Mouse (Mus musculus) thymus, postnatal 0 days (tissue): ENCODE measurements around the gene Steap3. TPM values are rescaled to one million over a fixed set of nuclear protein-coding genes. Genes with fewer than 3 reads are reported as not detected.
A peak's percentile ranks its signal among the peaks of the same experiment; 100 is the strongest.

Experiments
- DNase-seq: peaks from one replicate; pipeline ENCODE4 v3.0.0-alpha.2; 2015; ENCODE audit warnings: low spot score
- polyA plus RNA-seq: library from polyadenylated mRNA; unstranded; fragments of >200 nt; fragmentation: Nextera tagmentation; extraction: Ambion mirVana; gene quantifications from 2 replicates; pipeline ENCODE4 v1.2.1, GENCODE M21; 2015

Steap3 gene
- polyA plus RNA-seq, 1 experiment from 2014 or later: 4.7 TPM

DNA sequence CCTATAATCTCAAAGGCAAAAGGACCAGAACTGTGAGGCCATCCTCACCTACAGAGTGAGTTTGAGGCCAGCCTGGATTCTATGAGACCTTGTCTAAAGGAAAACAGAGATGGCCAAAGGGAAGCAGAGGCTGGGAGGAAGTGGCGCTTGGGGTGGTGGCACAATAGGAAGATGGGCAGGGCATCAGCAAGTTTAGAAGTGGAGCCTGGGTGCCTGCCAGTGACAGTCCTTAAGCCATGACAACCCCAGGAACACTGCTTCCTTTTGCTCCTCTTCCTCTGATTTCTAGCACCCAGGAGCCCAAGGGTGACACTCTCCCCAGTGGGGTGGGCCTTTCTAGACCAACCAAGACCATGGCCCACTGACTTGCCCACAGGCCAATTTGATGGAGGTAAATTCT, 21.3 kb downstream of the Steap3 start:
- DNase-seq: no peak

- DNase-seq: no peak
These were observed 21.9 kb downstream of the Steap3 start for GRCm38 (mm10) chr1:120250586-120250985.

DNA sequence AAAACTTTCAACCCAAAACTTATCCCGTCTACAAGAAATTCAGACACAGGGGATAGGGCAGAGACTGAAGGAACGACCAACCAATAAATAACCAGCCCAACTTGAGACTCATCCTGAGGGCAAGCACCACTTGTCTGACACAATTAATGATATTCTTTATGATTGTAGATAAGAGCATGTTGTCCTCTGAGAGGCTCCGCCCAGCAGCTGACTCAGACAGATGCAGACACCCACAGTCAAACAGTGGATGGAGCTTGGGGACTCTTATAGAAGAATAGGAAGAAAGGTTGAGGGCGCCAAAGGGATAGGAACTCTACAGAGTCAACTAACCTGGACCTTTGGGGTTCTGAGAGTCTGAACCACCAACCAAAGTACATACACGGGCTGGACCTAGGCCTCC, 22.7 kb downstream of the Steap3 start:
- no peak for DNase-seq

DNA sequence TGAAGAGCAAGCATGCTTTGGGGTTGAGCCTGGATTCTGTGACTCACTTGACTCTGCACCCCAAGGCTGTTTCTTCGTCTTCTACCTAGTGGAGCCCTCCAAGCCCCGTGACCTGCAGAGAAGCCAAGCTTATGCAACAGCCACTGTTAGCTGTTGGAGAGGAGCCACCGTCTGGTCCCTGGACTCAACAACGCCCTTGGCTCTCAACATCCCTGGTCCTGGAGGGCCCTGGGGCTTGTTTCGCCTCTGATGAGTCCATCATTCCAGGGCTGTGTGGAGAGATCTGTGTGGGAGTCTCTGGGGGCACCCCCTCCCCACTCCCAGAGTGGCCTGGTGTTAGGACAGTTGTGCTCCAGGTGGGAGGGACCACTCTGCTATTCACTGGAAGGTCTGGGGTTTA, 24.3 kb downstream of the Steap3 start:
- no peak for DNase-seq

DNA sequence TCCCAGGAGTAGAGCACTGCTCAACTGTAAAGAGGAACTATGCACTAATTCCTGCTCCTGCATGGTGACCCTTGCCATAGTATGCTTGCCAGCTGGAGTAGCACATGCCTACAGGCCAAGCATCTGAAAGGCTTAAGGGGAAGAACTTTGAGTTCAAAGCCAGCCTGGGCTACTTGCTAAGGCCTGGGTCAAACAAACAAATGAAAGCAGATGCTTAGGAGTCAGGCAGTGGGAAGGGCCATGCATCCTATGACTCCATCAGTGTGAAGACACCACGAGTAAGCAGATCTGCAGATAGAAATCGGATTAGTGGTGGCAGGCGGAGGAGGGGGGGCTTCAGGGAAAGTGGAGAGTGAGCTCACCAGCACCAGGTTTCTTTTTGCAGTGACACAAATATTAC, 25.2 kb downstream of the Steap3 start:
- no peak for DNase-seq

DNA sequence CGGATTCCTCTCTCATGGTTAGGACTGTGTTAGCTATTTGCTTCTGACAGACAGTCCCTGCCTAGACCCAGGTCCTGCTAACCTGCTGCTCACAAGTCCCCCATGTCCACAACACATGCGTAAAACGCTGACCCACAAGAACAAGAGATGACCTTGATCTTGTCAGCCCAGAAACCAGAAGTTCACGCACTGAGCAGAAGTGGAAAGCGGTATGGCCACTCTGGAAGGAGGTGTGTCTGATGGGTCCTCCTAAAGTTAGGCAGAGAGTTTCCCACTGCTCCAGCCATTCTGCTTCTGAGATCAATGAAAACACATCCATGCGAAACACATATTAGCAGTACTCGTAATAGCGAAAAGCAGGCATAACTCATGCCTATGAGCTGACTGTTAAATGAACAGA, 25.6 kb downstream of the Steap3 start:
- DNase-seq: no peak

DNA sequence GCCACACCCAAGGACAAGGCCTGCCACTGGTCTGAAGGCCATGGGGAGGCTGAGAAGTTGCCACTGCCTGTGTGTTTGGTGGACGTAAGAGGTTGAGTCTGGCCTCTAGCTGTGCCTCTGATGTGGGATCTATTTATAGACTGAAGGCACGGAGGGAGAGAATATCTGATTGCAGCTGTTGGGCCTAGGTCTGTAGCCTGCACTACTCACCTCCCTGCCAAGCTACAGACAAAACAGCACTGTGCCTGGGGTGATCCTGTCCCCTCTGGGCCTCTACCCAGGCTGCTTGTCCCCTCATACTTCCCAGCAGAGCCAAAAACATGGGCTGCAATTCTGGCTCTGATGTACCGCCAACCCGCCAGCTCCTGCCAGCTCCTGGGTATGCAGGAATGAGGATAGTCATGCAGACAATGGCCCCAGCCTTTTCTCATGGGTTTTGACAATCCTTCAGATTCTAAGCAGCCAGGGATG, 26.8 kb downstream of the Steap3 start:
- peak; percentile 17 for DNase-seq

DNA sequence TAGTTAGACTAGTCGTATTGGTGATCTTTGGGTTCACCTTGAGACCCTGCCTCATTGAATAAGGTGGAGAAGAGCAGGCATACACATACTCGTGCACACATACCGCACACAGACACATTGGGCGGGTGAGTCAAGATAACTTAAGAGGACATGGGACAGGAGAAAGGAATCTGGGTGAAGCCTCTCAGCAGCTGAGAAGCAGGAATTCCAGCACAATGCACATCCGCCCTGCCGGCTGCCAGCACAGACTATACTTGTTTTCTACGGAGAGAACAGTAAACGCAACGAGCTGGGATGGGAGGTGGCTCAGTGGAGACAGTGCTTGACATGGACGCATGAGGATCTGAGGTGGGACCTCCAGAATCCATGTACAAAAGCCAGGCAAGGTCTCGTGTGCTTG, 27.9 kb downstream of the Steap3 start:
- DNase-seq: no peak

DNA sequence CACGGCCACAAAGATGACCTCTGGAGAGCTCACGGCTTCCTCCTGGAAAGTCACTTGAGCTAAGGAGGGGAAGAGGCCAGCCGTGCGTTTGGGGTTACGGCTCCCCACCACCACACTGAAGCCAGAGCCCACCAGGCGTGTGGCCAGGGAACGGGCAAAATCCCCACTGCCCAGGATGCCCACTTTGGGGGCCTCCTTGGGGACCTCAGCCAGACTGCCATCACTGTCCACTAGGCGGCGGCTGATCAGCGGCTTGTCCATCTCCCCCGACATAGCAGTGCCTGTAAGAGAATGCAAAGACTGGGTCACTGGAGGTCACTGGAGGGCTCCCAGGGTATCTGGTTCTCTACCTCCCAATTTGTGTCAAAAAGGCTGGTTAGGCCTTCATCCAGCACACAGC, 28.5 kb downstream of the Steap3 start:
- no peak for DNase-seq

DNA sequence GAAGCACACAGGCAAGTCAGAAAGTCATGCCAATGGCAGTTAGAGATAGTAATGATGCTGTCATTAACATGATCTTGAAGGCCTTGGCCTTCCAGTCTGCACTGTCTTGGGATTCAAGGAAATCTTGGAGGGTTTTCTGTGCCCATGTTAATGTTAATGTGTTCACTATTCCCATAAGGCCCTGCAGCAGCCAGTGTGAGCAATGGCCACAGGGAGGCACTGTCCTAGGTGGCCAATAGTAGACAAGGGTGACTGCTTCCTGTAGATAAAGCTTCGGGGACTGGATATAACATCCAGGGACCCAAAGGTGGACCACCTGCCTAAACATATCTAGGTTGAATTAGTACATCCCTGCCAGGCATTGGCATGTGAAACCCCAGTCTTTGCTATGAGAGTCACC, 35.4 kb downstream of the Steap3 start:
- DNase-seq: no peak

GRCm38 (mm10) chr1:120236424-120236823, 36.1 kb downstream of the Steap3 start:
- no peak for DNase-seq

GRCm38 (mm10) chr1:120235631-120236215, 36.8 kb downstream of the Steap3 start:
- DNase-seq: no peak

DNA sequence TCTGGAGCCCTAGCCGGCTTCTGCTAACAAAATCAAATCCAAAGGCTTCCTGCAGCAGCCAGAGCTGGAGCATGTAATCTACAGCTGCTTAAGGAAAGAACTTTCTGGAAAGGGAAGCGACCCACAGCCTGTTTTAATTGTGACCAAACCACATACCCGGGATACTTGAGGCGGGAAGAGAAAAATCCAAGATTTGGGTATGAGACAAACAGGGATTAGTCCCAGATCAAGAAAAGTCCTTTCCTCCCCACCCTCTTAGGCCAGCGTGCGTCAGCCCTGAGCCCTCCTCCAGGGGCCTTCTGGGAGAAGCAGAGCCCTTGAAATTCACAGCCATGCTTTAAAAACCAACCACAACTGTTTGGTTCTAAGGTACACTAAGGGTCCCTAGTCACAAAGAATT, 40.3 kb downstream of the Steap3 start:
- DNase-seq: no peak

GRCm38 (mm10) chr1:120231334-120231733, 41.2 kb downstream of the Steap3 start:
- no peak for DNase-seq

DNA sequence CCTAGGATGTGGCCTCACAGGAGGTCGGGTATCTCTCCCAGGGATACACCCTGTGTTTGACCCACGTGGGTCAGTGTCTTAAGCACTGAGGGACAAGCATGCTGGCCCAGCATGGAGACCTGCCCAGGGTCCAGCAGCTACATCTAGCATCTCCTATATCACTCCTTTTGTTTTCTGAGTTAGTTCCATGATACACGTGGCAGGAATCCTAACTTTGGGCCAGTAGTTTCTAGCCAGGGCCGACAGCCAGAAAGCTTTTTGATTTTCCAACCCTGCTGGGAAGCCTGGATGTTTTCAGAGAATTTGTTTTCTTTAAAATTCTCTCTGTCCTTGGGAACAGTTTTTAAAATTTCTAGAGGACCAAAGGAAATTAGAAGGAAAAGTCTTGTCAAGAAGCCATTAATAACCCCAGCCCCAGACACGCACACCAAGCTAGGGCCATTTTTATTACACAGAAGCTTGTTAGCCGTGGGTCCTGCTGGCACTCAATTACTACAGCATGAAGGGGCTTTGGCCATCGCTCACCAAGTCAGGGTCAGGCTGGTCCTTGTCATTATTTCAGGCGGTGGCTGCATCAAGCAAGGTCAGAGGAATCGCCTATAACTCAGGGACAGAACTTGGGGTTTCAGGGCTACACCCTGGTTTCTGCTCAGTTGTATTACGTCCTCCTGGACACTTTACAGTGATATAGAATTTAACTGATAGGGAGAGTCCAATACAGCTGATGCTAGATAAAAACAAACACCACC, 42.6 kb downstream of the Steap3 start:
- no peak for DNase-seq

DNA sequence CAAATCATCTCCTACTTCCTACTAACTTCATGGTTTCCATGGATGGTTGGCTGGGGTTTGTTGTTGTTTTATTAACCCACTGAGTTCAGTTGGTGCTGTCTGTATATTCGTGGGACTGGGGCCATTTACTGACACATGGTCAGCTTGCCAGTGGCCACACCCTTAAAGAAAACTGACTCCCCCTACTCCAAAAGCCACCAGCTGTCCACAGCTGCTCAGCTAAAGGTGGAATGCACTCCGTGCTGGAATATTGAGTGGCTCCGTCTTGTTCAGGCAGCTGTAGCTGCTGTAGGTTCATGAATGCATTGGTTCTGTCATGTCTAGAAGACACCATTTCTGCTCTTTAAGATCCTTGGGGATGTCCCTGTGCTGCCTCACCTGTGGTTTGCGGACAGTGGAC, 48.9 kb downstream of the Steap3 start:
- no peak for DNase-seq

GRCm38 (mm10) chr1:120221285-120221684, 51.2 kb downstream of the Steap3 start:
- no peak for DNase-seq

DNA sequence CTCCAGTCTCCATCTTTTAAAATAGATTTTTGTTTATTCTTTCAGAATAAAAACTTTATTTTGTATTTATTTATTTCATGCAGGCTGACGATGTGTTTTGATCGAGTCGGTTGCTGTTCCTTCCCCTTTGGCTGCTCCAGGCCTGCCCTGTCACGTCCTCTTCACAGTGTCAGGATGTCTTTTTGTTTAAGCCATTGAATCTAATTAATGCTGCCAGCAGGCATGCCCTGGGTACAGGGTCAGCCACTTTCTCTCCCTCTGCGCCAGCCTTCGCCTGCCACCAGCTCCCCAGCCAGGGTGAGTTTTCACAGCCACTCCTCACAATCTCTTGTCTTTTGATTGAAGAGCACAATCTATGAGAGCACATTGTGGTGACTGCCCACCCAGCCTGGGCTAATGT, 51.7 kb downstream of the Steap3 start:
- DNase-seq: no peak

DNA sequence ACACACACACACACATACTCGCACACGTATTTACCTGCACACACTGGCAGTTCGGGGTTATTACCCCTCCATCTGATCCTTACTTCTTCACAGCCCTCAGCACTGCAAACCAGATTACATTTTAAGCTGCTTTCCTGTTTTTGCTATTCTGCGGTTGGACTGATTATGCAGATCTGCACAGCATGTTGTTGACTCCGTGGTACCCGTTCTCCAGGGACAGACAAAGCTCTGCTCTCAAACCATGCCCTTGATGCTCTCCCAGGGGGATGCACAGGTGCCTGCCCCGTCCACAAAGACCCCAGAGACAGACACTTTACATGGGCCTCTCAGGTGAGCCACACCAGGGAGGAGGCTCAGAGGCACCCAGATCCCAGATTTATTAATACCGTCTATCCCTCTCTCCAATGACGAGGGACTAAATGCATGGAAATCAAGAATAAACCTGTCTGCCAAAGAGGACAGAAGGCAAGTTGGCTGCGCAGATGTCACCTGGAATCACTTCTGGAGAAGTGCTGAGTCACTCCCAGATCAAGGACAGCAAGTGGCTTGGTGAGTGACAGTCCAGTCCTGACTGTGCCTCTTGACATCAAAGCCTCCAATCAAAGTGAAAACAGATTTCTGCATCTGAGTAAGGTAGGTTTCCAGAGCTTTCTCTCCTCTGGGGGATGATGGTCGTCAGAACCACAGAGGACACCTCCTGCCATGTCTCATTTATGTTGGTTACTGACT, 63.8 kb downstream of the Steap3 start:
- no peak for DNase-seq

DNA sequence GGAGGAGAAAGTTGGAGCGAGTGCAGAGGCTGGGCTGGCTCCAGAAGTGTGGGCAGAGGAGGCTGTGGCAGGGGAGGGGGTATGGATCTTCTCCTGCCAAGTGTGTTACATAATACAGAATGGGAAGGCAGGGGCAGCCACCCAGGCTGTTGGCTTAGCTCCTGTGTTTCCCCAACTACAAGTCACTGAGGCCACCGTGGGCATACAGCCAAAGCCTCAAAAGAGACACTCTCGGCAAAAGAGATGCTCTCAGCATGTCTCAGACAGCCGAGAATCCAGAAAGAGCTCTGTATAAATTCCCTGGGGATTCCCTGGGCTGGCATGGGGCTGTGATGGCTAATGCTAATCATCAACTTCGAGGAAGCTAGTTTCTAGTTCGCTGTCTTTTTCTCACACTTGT, 64.9 kb downstream of the Steap3 start:
- DNase-seq: no peak

GRCm38 (mm10) chr1:120204834-120205233, 67.7 kb downstream of the Steap3 start:
- no peak for DNase-seq

GRCm38 (mm10) chr1:120203836-120204235, 68.7 kb downstream of the Steap3 start:
- DNase-seq: no peak

DNA sequence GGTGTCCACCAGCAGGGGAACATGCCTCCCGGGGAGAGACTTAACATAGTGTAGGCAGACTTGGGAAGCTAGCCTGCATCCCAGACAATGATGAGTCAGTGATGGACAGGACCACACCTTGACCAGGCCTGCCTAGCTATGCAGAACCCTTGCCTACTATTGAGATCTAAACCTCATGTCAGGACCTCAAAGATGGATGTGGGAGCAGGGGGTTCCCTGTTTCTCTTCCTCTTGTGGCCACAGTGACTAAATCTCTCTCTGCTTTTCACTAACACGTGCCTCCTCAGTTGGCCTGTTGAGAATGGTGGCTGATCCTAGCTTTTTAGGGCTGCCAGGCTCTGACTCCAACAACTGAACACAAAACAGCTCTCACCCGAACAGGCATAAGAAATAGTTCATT, 70.0 kb downstream of the Steap3 start:
- no peak for DNase-seq
